Mouse (Mus musculus) CD8-positive naive resting alpha-beta T cell, adult 2 months (primary cell): ENCODE measurements around the gene Nrn1l.

Experiments
- DNase-seq, 2 experiments: peaks; one replicate each; pipeline ENCODE4 v3.0.0; 2022; ENCODE audit warnings: low read depth in 2 of 2, low spot score in 2 of 2

Gene Nrn1l

DNA sequence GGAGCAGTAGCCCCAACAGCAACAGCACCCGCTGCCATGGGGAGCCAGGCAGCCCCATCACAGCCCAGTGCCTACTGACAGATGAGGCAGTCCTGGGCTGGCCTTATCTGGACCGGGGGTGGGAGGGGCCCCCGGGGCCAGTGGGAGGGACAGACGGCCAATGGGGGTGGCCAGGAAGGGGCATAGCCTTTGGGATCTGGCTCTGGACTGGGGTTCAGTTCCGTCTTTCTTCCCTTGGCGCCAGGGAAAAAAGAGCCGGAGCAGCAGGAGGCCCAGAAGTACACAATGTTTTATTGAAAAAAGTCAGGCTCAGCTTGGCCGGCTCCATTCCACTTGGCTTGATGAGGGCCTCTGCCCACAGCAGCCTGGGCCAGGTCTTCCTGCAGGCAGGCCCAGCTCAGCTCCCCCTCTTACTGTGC is 50.0 kb downstream of the Nrn1l start, which contains the start of gene Lcat:
TSS of gene Lcat (minus strand) at position 62 of the 419 bp plus-strand sequence.
- DNase-seq = no peak
